Mouse (Mus musculus) left cerebral cortex, postnatal 4 days (tissue): ENCODE data around the gene Hps3. TPM values are rescaled to one million over a fixed set of nuclear protein-coding genes. Genes with fewer than 3 reads are reported as not detected.
"Not testable (repeated sequence)": the region's sequence is repeated elsewhere in the genome, so short reads cannot be mapped to it uniquely, and the experiment has no call there.

Source experiments
- DNase-seq: peaks from one replicate; pipeline ENCODE4 v3.0.0-alpha.2; 2022
- intact Hi-C: fragments of 180-260 bp; cut with DNase I; formaldehyde crosslinking; loops from one replicate; pipeline ENCODE4 v1.15.1; 2025
- total RNA-seq, 2 experiments: library from RNA; stranded (reverse); gene quantifications; 2 replicates each; pipeline ENCODE4 v1.2.3; 2021

Gene Hps3
- total RNA-seq, 2 experiments from 2014 or later, result 21.6 to 23.5 TPM

DNA sequence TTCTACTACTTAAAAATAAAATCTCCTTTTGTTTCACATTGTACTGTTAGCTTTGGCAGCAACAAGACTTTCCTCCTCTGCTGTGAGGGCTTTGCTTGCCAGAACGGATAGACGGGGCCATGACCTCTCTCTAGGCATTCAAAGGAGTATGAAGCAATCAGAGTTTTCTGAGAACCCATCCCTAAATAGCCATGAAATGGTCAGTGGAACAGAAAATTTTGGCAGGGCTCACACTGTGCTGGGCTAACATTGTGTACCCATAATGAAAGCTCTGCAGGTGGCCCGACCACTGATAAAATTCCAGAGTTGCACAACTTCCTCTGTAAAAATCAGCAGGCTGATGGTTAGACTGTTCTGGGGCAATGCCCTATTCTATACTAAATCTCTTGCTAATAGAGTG lies 81.2 kb downstream of the Hps3 start:
- intact Hi-C loops, result no loop called here
- peak; percentile 46 for DNase-seq

DNA sequence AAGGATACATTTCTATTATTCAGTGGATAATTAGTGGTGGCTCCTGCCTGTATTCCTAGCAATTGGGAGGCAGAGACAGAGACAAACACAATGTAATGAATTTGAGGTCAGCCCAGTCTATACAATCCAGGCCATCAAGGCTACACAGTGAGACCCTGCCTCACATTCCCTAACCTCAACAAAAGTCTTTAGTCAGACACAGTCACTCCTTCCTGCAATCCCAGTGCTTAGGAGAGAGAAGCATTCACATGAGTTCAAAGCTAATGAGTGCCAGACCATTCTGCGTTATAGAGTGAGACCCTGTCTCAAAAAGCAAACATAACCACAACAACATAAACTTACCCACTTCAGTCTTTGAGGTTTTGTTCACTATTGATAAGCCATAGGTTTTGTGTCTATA lies 81.7 kb downstream of the Hps3 start:
- intact Hi-C loops, result no loop called here
- no peak for DNase-seq

DNA sequence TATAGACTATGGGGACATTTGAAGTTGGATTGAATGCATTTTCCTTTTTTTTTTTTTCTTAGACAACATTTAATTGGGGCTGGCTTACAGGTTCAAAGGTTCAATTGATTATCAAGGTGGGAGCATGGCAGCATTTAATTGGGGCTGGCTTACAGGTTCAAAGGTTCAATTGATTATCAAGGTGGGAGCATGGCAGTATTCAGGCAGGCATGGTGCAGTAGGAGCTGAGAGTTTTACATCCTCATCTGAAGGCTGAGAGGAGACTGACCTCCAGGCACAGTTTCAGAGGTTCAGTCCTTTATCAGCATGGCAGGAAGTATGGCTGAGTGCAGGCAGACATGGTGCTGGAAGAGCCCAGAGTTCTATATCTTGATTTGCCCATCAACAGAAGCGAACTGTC lies 85.7 kb downstream of the Hps3 start:
- intact Hi-C loops, DNase-seq: not testable (repeated sequence)

- DNase-seq, result no peak
- intact Hi-C loops, result no loop called here
Observed at GRCm38 (mm10) chr3:19948552-19948951, 86.6 kb downstream of the Hps3 start.

Other genes with a start within 250 kb of the Hps3 start
- gene Cp, start 78.3 kb downstream of the Hps3 start, total RNA-seq, result 10 to 100 TPM in 1 of 2 experiments, 1 to 10 TPM in 1; 8.8 to 10.6 TPM
- 10 to 100 TPM; 17.4 to 17.7 TPM for gene Hltf, start 22.5 kb upstream of the Hps3 start, total RNA-seq
- gene Gyg, start 120.0 kb upstream of the Hps3 start, total RNA-seq, result 10 to 100 TPM; 52.5 to 56.4 TPM
- gene Cpa3, start 206.9 kb upstream of the Hps3 start, total RNA-seq, result 10 to 100 TPM in 1 of 2 experiments, 1 to 10 TPM in 1; 6.7 to 10.6 TPM
- under 1 TPM; 0.14 to 0.34 TPM for gene Cpb1, start 240.4 kb upstream of the Hps3 start, total RNA-seq